26 mouse cellular contexts compared by ENCODE assay signal in genomic region chr11:32715495-32715894, GRCm38 (mm10).
DNase-seq lines count a peak whose midpoint lies in the region; ATAC-seq and TF ChIP-seq lines count a peak whose summit lies in the region.
"Had no signal": no experiment of that assay in that cellular context is flagged by ENCODE, and none has a peak within 500 bp of the region (broad histone marks: within the 10 kb centered on the region; RNA-seq: fewer than 3 reads in every experiment).

No protein-coding gene starts in this region.

- H3K4me3 ChIP-seq in spleen, adult 2 months (ENCODE audit: extremely low read depth, insufficient read depth, insufficient read length): no peak overlapping the region
- H3K4me3 ChIP-seq in small intestine, adult 2 months (ENCODE audit: low read depth, low read length): no peak overlapping the region
- H3K4me3 ChIP-seq: forebrain, embryonic 10.5 days; heart, embryonic 10.5 days; hindbrain, embryonic 10.5 days; left cerebral cortex, adult 2 months; midbrain, embryonic 12.5 days had no signal

- no peak for TF ChIP-seq POLR2A in spleen, adult 2 months (IDR thresholded peaks at IDR 0.05; ENCODE audit: low read depth, low read length)
- no peak for TF ChIP-seq POLR2A in small intestine, adult 2 months (IDR thresholded peaks at IDR 0.05; ENCODE audit: low read depth, low read length)

- peaks cover 13% of the 10 kb centered on the region for H3K4me1 ChIP-seq in spleen, adult 2 months (ENCODE audit: control insufficient read depth, insufficient read depth, insufficient read length)
- H3K4me1 ChIP-seq in small intestine, adult 2 months (ENCODE audit: control insufficient read depth, insufficient read depth, insufficient read length, low read length): peaks cover 7% of the 10 kb centered on the region; the same call in 1 of the 2 replicates
- H3K4me1 ChIP-seq: hindbrain, embryonic 10.5 days; midbrain, embryonic 12.5 days had no signal

- 30% methylated on average over 6 of the region's 6 CpGs for WGBS in spleen, adult 2 months
- WGBS in small intestine, adult 2 months: 64% methylated on average over 6 of the region's 6 CpGs

- TF ChIP-seq CTCF in spleen, adult 2 months (IDR thresholded peaks at IDR 0.05; ENCODE audit: extremely low read depth, insufficient read depth, insufficient read length, insufficient replicate concordance): no peak
- no peak for TF ChIP-seq CTCF in small intestine, adult 2 months (IDR thresholded peaks at IDR 0.05; ENCODE audit: extremely low read depth, insufficient read length, insufficient replicate concordance, low read depth, low read length)

- peak; percentile 63 for ATAC-seq in CD4-positive, CD25-positive, alpha-beta regulatory T cell, adult 4 months
- ATAC-seq in inflammation-experienced regulatory T-cells, adult 6 months: peak; percentile 57
- ATAC-seq: forebrain, postnatal 0 days; hindbrain, embryonic 16.5 days; lung, postnatal 0 days; Patski had no signal

- DNase-seq in spleen, adult 2 months (ENCODE audit: low read depth in 1 of 2, low spot score in 2 of 2): peak; percentile 17 to 22
- DNase-seq in spleen, postnatal 4 days (ENCODE audit: low spot score in 2 of 2): no peak
- DNase-seq in adrenal gland, adult 8-10 months: no peak
- no peak for DNase-seq in layer of hippocampus, postnatal 36 days
- DNase-seq in gastrocnemius, postnatal 25 days: no peak
- DNase-seq: adrenal gland, adult 2 months; cerebellum, adult 2 months; forebrain, postnatal 0 days; gastrocnemius, postnatal 36 days; heart, postnatal 10 days; kidney, adult 18-20 months; kidney, postnatal 4 days; liver; retina, postnatal 1 day had no signal

- no peaks in the 10 kb centered on the region for H3K27me3 ChIP-seq in spleen, adult 2 months (ENCODE audit: control insufficient read depth, insufficient read depth, low read length)
- H3K27me3 ChIP-seq in small intestine, adult 2 months (ENCODE audit: control insufficient read depth, insufficient read depth, low read length): no peaks in the 10 kb centered on the region
- H3K27me3 ChIP-seq: midbrain, embryonic 12.5 days; Patski had no signal

- H3K36me3 ChIP-seq in spleen, adult 2 months (ENCODE audit: control insufficient read depth, insufficient read depth, low read length): peaks cover 5% of the 10 kb centered on the region
- H3K36me3 ChIP-seq in small intestine, adult 2 months (ENCODE audit: control insufficient read depth, insufficient read depth, low read length): peaks cover 17% of the 10 kb centered on the region

- no peak overlapping the region; the same call in 1 of the 2 replicates for H3K27ac ChIP-seq in spleen, adult 2 months (ENCODE audit: insufficient read depth, low read length)
- H3K27ac ChIP-seq in small intestine, adult 2 months (ENCODE audit: insufficient read depth, low read depth, low read length): 0 out of 2 replicates have a peak overlapping the region, but pooled peaks have one; percentile 10
- H3K27ac ChIP-seq: forebrain, embryonic 10.5 days; heart, embryonic 10.5 days; hindbrain, embryonic 10.5 days; left cerebral cortex, adult 2 months; macrophage; midbrain, embryonic 12.5 days had no signal

Comparison
In these comparisons a context has a peak if more than half of its experiments do, and no peak if none do; other contexts are left out.
1. DNase-seq: peak in spleen, adult 2 months (2 of 2); none in spleen, postnatal 4 days (0 of 2), adrenal gland, adult 8-10 months (single experiment), layer of hippocampus, postnatal 36 days (0 of 2) and gastrocnemius, postnatal 25 days (single experiment).